Mouse (Mus musculus) large intestine, adult 2 months (tissue): Measurements from ENCODE around the gene Clcnkb. TPM values are rescaled to one million over a fixed set of nuclear protein-coding genes. Genes with fewer than 3 reads are reported as not detected.
A peak's percentile ranks its signal among the peaks of the same experiment; 100 is the strongest.

ENCODE experiments used
- DNase-seq: peaks from one replicate; pipeline ENCODE4 v3.0.0-alpha.2; 2012; ENCODE audit warnings: low read depth, low spot score
- WGBS: fragments of 180-500 bp; shearing (Covaris S2); methylation state at CpG from one replicate; pipeline ENCODE4 v1.1.7; 2018; 5-methylcytosine and 5-hydroxymethylcytosine counted together
- polyA plus RNA-seq: library from polyadenylated mRNA; depleted of rRNA; stranded (reverse); fragments of >200 nt; gene quantifications from 2 replicates; pipeline ENCODE4 v1.2.3, GENCODE M21; 2012; rRNA removed

Clcnkb gene
- polyA plus RNA-seq, result not detected in 2 replicates

DNA sequence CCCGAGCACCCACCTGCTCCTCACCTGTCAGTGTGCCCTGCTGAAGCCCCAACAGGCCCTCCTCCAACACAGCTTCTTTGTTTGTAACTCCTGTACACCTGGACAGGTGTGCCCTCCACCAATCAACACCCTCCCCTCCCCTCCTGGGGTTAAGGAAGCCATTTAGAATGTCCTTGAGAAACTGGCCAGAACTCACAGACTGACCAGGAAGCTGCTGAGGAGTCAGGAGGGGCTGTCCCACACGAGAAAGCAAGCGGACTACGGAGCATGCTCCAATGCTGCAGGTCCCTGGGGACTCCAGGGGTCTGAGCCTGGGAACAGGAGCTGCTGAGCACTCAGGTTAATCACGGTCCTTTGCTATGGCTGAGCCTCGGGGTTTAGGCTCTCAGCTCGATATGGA is at the start of gene Clcnkb:
TSS of gene Clcnkb (minus strand) at position 91 of the 400 bp plus-strand sequence.
- WGBS, result 42% methylated on average over 7 of the region's 7 CpGs
- DNase-seq, result no peak

DNA sequence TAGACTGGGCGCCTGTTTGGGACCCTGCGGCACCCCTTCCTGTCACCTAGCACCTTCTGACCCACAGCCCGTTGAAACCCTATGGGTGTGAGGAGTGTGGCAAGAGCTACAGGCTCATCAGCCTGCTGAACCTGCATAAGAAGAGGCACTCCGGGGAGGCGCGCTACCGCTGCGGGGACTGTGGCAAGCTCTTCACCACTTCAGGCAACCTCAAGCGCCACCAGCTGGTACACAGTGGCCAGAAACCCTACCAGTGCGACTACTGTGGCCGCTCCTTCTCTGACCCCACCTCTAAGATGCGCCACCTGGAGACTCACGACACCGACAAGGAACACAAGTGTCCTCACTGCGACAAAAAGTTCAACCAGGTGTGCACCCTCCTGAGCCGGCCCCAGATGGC is 48.9 kb upstream of the Clcnkb start:
- no peak for DNase-seq
- 85% methylated on average over 16 of the region's 16 CpGs for WGBS

DNA sequence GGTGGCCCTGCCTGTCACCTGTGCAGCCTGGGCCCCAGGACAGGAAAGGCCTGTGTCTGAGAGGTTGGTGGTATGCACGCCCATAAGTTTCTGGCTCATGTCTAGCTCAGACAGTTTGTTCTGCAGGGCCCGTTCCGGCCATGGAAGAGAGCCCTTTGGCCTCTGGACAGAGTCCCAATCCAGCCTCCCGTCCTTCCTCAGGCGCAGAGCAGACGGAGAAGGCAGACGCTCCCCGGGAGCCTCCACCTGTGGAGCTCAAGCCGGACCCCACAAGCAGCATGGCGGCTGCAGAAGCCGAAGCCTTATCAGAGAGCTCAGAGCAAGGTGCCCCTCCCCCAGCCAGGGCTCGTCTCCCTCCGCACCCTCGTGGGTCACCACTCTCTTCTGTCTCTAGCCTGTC is 47.7 kb upstream of the Clcnkb start:
- DNase-seq, result no peak
- WGBS, result 78% methylated on average over 14 of the region's 14 CpGs

DNA sequence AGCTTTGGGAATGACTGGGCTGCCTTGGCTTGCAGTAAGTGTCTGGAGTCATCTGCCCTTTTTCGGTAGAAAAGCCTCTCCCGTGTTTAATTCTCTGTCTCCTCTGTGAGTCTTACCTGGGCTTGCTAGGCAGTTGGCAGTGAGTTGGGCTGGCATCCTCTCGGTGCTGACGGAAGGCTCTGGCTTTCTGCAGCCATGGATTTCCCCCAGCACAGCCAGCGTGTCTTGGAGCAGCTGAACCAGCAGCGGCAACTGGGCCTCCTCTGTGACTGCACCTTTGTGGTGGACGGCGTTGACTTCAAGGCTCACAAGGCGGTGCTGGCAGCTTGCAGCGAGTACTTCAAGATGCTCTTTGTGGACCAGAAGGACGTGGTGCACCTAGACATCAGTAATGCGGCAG is 45.8 kb upstream of the Clcnkb start:
- no peak for DNase-seq
- WGBS, result 89% methylated on average over 12 of the region's 12 CpGs

DNA sequence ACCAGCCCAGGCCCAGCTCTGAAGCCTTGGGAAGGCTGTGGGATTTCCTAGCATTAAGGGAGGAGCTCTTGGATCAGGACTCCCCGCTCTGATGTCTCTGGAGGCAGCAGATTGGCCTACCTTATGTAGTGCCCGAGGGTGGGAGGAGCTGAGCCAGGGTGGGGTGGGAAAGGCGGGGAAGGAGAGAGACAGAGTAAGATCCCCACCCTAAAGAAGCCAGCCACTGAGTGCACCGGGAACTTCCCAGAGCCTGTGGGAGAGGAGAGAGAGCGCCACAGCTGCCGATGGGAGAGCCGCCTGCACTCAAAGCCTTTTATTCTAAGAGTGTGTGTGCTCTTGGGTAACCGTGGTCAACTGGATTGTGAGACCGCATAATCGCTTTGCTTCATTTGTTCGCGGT is 45.3 kb upstream of the Clcnkb start:
- WGBS, result 54% methylated on average over 12 of the region's 12 CpGs

DNA sequence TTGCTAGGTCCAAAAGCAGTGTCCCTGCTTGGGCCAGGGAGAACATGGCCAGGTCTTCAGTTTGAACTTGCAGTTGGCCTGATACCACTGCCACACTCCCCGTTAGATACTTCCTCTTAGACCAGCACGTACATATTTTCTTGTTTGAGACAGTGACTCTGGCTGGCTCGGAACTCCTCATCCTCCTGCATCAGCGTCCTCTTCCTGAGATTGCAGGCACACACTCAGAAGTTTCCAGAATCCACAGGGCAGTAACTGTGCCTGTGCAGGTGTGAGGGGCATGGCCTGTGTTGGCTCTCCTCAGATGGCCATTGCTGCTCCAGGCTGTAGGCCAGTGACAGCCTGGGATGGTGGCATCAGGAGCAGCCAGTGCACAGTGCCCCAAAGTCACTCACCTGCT is 44.7 kb upstream of the Clcnkb start:
- WGBS, result 86% methylated on average over 4 of the region's 4 CpGs
- no peak for DNase-seq

More for the DNA sequence above, 45.3 kb upstream of the Clcnkb start:
- DNase-seq, result no peak

DNA sequence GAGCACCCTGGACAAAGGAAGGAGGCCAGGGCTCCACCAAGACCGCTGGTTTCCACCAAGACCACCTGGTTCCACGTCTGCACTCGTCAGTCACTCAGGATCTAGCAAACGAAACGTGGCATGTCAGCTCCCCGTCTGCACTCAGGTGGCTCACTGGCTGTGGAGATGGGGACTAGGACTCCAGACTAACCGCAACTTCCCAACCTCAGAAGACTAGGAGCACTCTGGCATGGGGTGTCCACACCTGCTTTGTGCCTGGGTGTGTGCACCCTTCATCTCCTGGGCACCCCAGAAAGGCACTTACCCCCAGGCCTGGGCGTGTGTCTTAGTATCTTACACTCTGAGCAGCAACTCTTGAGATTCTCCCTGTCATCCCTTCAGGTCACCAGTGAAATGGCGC is 44.0 kb upstream of the Clcnkb start:
- 93% methylated on average over 9 of the region's 9 CpGs for WGBS
- no peak for DNase-seq

DNA sequence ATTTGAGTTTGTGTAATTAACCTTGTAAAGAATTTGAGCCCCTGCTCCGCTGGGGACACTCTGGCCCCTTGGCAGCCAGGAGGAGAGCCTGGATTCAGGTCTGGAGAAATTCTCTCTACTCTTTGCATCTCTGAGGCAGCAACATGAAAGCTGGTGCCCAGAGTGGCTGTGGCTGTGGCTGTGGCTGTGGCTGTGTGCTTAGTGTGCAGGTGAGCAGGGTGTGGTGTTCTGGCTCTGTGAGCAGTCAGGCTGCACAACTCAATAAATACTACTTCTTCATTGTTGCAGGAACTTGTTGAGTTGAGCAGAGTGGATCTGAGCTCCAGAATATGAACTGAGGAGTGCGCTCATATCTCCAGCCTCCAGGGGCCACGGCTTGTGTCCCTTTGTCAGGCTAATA is 43.1 kb upstream of the Clcnkb start:
- 90% methylated on average over 3 of the region's 3 CpGs for WGBS
- DNase-seq, result no peak

DNA sequence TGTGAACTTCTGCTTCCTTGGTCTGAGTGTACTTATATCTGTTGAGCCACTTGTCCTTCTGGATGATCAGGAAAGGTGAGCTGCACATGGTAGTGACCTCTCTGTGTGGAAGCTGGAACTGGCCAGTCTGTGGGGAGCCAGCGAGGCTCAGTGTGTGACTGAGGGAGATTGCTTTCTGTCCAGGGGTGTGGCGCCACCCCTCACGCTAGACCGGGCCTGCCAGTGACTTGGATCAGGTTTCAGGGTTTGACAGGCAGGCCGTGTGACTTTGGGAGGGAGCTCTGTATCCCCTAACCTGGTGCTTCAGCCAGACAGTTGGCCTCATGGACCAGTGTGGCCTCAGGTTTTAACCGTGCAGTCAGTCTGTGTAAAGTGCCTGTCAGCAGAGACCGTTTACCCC is 42.4 kb upstream of the Clcnkb start:
- no peak for DNase-seq

DNA sequence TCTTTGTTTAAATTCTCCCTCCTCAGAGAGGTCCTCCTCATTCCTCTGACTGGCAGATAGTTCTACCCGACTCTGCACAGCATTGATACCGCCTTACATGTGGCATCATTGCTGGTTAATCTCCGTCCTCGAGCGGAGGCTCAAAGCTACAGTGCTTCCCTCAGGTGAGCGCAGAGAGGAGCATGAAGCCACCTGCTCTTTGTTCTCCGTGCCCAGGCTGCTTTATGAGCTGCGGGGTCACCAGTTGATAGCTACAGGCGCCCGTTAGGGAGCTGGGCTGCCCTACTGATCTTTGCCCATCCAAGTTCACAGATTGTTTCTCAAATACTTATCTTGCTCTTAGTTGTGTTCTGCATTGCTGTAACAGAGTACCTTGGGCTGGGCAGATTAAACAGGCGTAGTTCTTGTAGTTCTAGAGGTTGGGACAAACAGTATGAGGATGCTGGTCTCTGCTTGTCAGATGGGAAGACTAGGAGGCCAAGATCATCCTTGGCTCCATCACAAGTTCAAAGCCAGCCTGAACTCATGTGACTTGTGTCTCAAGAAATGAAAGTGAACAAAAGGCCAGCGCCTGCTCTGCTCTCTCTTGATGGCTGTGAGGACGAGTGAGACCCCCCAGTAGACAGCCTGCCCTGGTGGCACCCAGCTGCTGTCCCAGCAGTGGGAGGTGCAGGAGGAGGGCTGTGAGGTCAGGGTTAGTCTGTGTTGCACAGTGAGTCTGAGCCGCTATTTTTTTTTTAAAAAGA is 40.6 kb upstream of the Clcnkb start:
- no peak for DNase-seq
- WGBS, result 87% methylated on average over 14 of the region's 14 CpGs

More for the DNA sequence above, 42.4 kb upstream of the Clcnkb start:
- 43% methylated on average over 7 of the region's 7 CpGs for WGBS

DNA sequence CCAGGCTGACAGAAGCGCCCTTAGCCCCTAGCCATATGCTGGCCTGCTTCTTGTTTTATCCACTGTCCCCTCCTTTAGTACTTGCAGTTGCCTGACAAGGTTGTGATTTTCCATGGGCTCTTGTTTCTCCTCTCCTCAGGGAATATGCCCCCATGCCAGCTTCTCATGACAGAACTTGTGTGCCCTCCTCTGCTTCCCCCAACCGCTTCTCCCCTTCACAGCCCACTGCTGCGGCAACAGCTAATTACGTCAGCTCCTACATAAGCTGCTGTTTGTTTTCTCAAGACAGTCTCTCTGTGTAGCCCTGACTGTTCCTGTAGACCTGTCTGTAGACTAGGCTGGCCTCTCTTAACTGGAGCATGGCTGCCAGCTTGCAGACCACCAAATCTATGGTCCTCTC is 39.7 kb upstream of the Clcnkb start:
- DNase-seq, result no peak

DNA sequence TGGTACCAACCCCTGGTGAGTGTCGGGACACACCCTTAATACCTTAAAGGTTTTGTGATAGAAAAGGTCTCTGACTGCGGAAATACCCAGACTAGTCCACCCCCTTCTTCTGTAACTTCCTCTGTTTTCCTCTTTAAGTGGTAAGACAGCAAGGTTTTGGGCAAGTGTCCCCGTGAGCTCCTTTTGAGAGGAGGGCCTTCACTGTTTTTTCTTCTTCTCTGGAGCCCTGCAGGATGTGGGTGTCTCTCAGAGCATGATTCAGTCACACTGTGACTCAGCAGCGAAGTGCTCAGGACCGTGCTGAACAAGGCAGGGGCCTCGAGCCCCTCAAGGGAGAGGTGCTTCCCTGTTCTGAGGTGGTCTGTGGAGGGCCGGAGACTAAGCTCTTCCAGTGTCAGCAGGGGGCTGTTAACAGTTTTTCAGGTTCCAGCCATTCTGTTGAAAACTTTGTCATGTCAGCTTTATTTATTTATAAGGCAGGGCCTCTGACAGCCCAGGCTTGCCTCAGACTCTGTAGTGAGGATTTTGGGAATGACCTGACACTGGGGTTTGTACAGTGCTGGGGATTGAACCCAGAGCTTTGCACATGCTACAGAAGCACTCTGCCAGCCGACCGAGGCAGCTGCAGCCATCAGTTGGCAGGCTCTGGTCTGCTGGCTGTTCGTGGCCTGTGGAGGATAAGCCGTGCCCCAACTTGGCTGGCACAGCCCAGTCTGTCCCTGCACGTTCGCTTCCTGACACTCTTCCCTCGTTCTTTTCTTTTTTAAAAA is 39.0 kb upstream of the Clcnkb start:
- 74% methylated on average over 14 of the region's 14 CpGs for whole genome bisulfite sequencing
- DNase-seq, result no peak

More for the DNA sequence above, 39.7 kb upstream of the Clcnkb start:
- WGBS, result 97% methylated on average over 4 of the region's 4 CpGs

DNA sequence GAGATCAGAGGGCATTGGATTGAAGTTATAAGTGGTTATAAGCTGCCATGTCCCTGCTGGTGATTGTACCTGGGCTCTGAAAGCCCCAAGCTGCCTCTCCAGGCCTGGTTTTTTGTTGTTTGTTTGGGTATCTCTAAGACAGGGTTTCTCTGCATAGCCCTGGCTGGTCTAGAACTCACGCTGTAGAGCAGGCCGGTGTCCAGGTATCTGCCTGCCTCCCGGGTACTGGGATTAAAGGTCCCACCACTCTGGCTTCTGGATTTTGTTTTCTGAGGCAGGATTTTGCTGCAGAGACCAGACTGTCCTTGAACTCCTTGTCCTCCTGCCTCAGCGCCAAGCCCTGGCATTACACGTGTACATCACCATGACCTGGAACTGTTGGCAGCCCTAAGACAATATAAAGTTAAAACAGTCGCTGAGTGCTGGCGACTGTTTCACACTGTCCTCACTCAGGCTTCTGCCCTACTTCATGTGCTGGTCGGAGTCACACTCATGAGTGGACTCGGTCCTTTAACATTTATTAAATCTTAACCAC is 36.2 kb upstream of the Clcnkb start:
- 79% methylated on average over 9 of the region's 9 CpGs for WGBS
- DNase-seq, result no peak

DNA sequence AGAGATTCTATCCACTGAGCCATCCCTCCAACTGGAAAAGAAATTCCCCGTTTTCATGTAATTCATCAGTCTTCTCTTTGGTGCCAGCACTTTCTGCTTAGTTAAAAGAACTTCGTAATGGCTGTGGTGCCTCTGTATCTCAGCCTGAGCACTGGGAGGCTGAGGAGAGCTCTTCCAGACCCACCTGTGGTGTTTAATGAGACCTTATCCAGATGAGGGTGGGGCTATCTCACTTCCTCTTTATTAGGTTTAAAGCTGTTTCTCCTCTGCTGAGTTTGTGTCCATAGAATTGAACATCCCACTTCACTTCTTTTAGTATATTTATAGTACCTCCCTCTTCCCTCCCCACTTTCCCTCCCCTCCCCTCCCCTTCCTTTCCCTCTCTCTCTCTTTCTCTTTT is 35.4 kb upstream of the Clcnkb start:
- DNase-seq, result no peak
- 84% methylated on average over 2 of the region's 2 CpGs for whole genome bisulfite sequencing

DNA sequence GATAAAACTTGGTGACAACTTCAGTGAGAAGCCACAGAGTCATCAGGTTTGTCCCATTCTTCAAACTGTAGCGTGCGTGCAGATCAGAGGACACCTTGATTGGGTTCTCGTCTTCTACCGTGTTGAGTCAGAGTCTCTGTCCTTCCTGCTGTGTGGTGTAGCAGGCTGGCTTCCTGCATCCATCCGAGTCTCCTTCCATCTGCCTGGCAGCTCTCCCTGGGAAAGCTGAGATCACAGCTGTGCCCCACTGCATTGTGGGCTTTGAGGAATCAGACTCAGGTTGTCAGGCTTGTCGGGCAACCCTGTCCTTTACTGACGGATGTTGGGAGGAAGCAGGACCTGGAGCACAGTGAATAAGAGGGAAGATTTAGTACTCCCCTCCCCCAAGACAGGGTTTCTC is 30.4 kb upstream of the Clcnkb start:
- DNase-seq, result no peak
- WGBS, result 68% methylated on average over 7 of the region's 7 CpGs

DNA sequence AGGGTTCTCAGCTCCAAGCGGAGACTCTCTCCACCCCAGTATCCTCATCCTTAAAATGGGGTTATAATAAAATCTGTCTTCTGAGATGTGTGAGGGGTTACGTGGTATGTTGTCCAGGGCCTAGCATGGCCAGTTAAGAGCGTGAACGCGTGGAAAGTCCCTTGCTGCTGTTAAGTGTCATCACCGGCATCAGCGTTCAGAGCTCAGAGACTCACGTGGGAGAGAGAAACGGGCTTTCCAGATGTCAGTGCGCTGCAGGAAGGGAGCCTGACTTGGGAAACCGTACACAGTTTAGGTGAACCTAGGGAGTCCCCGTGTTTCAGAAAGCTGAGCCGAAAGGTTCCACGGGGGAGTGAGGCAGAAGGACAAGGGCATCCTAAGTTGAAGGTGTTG is 29.5 kb upstream of the Clcnkb start:
- 7% methylated on average over 14 of the region's 14 CpGs for WGBS
- no peak for DNase-seq

DNA sequence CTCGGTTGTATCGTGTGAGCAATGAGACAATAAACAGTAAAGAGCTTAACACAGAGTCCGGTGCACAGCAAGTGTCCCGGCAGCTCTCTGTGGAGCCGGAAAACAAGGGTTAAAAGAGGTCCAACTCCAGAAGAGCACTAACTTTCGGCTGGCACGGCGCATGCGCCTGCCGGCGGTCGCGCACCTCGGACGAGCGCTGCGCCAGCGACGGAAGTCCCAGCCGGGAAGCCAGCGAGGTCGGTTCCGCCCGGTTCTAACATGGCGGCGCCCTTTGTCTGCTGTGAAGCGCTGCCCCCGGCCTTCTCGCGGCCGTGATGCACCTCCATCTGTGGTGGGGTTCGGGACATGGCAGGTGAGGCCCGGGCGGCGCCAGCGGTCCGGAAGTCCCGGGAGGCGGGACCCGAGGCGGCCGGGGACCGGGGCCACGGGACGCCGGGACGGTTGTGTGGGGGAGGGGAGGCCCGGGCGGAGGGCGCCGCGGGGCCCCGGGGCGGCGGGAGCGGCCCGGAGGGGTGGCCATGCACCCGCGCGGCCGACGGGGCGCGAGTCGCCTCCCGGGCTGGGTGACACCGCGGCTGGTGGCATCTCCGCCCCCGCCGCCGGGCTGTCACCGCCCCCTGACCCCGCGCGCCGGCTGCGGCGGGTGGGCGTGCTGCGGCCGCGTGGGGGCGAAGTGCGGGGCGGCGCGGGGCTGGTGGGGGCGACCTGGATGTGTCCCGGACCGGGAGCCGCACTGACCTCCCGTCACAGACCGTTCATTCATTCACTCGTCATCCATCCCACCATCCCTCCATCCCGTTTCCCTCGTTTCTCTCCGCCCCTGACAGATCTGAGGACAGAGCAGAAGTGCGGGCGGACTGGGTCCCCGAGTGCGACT is 28.9 kb upstream of the Clcnkb start, which contains the start of gene Zbtb17:
TSS of gene Zbtb17 (plus strand) at position 204 of the 877 bp plus-strand sequence.
- WGBS, result 1% methylated on average over 97 of the region's 102 CpGs

DNA sequence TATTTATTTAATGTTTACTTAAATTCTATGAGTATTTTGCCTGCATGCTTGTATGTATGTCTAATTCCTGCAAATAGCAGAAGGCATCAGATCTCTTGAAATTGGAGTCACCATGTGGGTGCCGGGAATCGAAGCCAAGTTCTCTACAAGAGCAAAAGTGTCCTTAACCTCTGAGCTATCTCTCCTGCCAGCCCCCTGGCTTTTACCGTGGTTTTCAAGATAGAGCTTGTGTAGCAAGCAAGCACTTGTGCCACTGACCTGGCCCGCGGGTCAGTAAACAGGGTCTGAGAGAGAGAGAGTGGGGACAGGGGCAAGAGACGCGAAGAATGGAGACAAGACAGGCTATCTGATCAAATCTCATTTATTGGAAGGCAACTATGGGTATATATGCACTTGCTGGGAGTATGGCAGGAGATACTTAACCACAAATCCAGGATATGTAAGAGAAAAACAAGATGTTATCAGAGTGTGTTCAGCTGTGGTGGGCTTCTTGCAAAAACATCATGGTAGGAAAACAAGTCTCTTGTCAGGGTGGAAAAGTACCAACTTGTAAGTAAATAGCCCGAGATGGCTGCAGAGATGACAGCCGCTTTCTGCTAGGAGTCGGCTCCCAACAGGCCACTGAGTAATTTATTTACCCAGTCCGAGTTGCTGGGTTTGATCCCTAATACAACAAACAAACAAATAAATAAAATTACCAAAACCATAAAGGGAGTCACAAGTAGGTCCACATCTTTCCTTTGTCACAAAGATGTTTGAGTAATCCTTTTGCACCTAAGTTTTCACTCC is 28.0 kb upstream of the Clcnkb start:
- whole genome bisulfite sequencing, result 32% methylated on average over 11 of the region's 11 CpGs
- no peak for DNase-seq

More for the DNA sequence above, 28.9 kb upstream of the Clcnkb start, which contains the start of gene Zbtb17:
- DNase-seq, result peak; percentile 42

DNA sequence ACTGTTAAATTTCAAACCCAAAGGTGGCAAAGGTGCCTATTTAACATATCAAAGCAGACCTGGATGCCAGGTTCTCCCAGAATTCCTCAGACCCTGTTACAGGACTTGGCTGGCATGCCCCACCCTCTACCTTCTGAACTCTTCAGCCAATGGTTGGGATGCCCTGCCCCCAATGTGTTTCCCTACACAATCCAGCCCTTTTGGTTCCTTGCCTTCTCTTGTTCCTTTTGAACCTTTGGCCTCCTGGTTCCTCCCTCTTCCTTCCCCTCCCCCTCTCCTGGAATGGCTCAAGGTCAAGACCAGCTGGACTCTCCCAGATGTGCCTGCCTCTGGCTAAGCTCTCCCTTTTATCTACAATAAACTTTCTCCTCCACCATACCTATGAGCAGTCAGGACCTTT is 25.1 kb upstream of the Clcnkb start:
- peak; percentile 33 for DNase-seq
